Mouse (Mus musculus): ENCODE results near the gene Slc35d1. TPM values are rescaled to one million over a fixed set of nuclear protein-coding genes. Genes with fewer than 3 reads are reported as not detected.

The Slc35d1 gene
- polyA plus RNA-seq, 1 experiment from 2014 or later = 8.1 TPM

GRCm38 (mm10) chr4:103216046-103216445, 1.1 kb upstream of the Slc35d1 start:
- H3K4me3 ChIP-seq (replicated peaks) = no peak overlapping the region
- H3K27me3 ChIP-seq = no peaks in the 10 kb centered on the region
- H3K4me2 ChIP-seq = no peak overlapping the region
- ATAC-seq (ENCODE audit: low FRiP score) = no peak
- peaks cover 15% of the 10 kb centered on the region for H3K4me1 ChIP-seq
- WGBS = 85% methylated on average over 6 of the region's 6 CpGs
- H3K27ac ChIP-seq = no peak overlapping the region
- no peak overlapping the region for H3K9ac ChIP-seq
- H3K36me3 ChIP-seq (replicated peaks) = peaks cover under 1% of the 10 kb centered on the region; the same call in 1 of the 2 replicates
- H3K9me3 ChIP-seq = no peaks in the 10 kb centered on the region

- H3K9me3 ChIP-seq = no peaks in the 10 kb centered on the region
- WGBS = under 1% methylated on average over 48 of the region's 48 CpGs
- H3K4me1 ChIP-seq = peaks cover 15% of the 10 kb centered on the region
- ATAC-seq (ENCODE audit: low FRiP score) = peak; percentile 83
- H3K27ac ChIP-seq = peak overlapping the region; percentile 99
- peak overlapping the region; percentile 90 for H3K9ac ChIP-seq
- peak overlapping the region; percentile 66 for H3K4me3 ChIP-seq (replicated peaks)
- H3K36me3 ChIP-seq (replicated peaks) = peaks cover 8% of the 10 kb centered on the region
- peak overlapping the region; percentile 69 for H3K4me2 ChIP-seq
- no peaks in the 10 kb centered on the region for H3K27me3 ChIP-seq
Measured at GRCm38 (mm10) chr4:103214498-103214924, 453 bp downstream of the Slc35d1 start.

GRCm38 (mm10) chr4:103213859-103214497, 986 bp downstream of the Slc35d1 start:
- no peaks in the 10 kb centered on the region for H3K9me3 ChIP-seq
- H3K4me1 ChIP-seq = peaks cover 15% of the 10 kb centered on the region
- H3K27ac ChIP-seq = peak overlapping the region; percentile 99
- H3K9ac ChIP-seq = peak overlapping the region; percentile 90
- WGBS = 5% methylated on average over 30 of the region's 30 CpGs
- peak overlapping the region; percentile 66 for H3K4me3 ChIP-seq (replicated peaks)
- ATAC-seq (ENCODE audit: low FRiP score) = no peak
- H3K4me2 ChIP-seq = peak overlapping the region; percentile 69
- peaks cover 9% of the 10 kb centered on the region for H3K36me3 ChIP-seq (replicated peaks)
- no peaks in the 10 kb centered on the region for H3K27me3 ChIP-seq

GRCm38 (mm10) chr4:103208553-103208952, 6.4 kb downstream of the Slc35d1 start:
- Histone ChIP-seq H3K27me3 (no peaks in the 10 kb centered on the region), H3K4me2 (no peak overlapping the region), H3K27ac (no peak overlapping the region), H3K9ac (no peak overlapping the region), H3K36me3 (replicated peaks) (peaks cover 42% of the 10 kb centered on the region), H3K4me1 (peaks cover 11% of the 10 kb centered on the region), H3K9me3 (no peaks in the 10 kb centered on the region), H3K4me3 (replicated peaks) (no peak overlapping the region)
- 88% methylated on average over 1 of the region's 1 CpGs for WGBS
- ATAC-seq (ENCODE audit: low FRiP score) = no peak

- Histone ChIP-seq H3K9ac (no peak overlapping the region), H3K4me1 (no peaks in the 10 kb centered on the region), H3K9me3 (no peaks in the 10 kb centered on the region), H3K36me3 (replicated peaks) (peaks cover 52% of the 10 kb centered on the region), H3K4me3 (replicated peaks) (no peak overlapping the region), H3K4me2 (no peak overlapping the region), H3K27me3 (no peaks in the 10 kb centered on the region), H3K27ac (no peak overlapping the region)
- ATAC-seq (ENCODE audit: low FRiP score) = no peak
- 82% methylated on average over 2 of the region's 2 CpGs for WGBS
Measured at GRCm38 (mm10) chr4:103203646-103204045, 11.3 kb downstream of the Slc35d1 start.

- Histone ChIP-seq H3K9me3 (no peaks in the 10 kb centered on the region), H3K27ac (no peak overlapping the region), H3K9ac (no peak overlapping the region), H3K27me3 (no peaks in the 10 kb centered on the region), H3K36me3 (replicated peaks) (peaks cover 40% of the 10 kb centered on the region), H3K4me3 (replicated peaks) (no peak overlapping the region), H3K4me1 (no peaks in the 10 kb centered on the region), H3K4me2 (no peak overlapping the region)
- ATAC-seq (ENCODE audit: low FRiP score) = no peak
- WGBS = 93% methylated on average over 1 of the region's 1 CpGs
Measured at GRCm38 (mm10) chr4:103200046-103200445, 14.9 kb downstream of the Slc35d1 start.

GRCm38 (mm10) chr4:103199086-103199485, 15.9 kb downstream of the Slc35d1 start:
- Histone ChIP-seq H3K36me3 (replicated peaks) (peaks cover 32% of the 10 kb centered on the region), H3K4me2 (no peak overlapping the region), H3K9ac (no peak overlapping the region), H3K27me3 (no peaks in the 10 kb centered on the region), H3K9me3 (no peaks in the 10 kb centered on the region), H3K4me3 (replicated peaks) (no peak overlapping the region), H3K4me1 (no peaks in the 10 kb centered on the region), H3K27ac (no peak overlapping the region)
- 43% methylated on average over 4 of the region's 4 CpGs for WGBS
- no peak for ATAC-seq (ENCODE audit: low FRiP score)

GRCm38 (mm10) chr4:103197401-103197800, 17.6 kb downstream of the Slc35d1 start:
- no peaks in the 10 kb centered on the region; the same call in 1 of the 2 replicates for H3K9me3 ChIP-seq
- peaks cover 40% of the 10 kb centered on the region for H3K36me3 ChIP-seq (replicated peaks)
- no peak overlapping the region for H3K27ac ChIP-seq
- H3K4me3 ChIP-seq (replicated peaks) = no peak overlapping the region
- 90% methylated on average over 8 of the region's 8 CpGs for WGBS
- H3K27me3 ChIP-seq = no peaks in the 10 kb centered on the region
- ATAC-seq (ENCODE audit: low FRiP score) = no peak
- H3K9ac ChIP-seq = no peak overlapping the region
- no peak overlapping the region for H3K4me2 ChIP-seq
- H3K4me1 ChIP-seq = no peaks in the 10 kb centered on the region

- H3K27ac ChIP-seq = no peak overlapping the region
- H3K4me1 ChIP-seq = no peaks in the 10 kb centered on the region
- H3K9ac ChIP-seq = no peak overlapping the region
- 86% methylated on average over 2 of the region's 2 CpGs for WGBS
- H3K9me3 ChIP-seq = no peaks in the 10 kb centered on the region; the same call in 1 of the 2 replicates
- peaks cover 46% of the 10 kb centered on the region for H3K36me3 ChIP-seq (replicated peaks)
- ATAC-seq (ENCODE audit: low FRiP score) = no peak
- no peak overlapping the region for H3K4me3 ChIP-seq (replicated peaks)
- no peaks in the 10 kb centered on the region for H3K27me3 ChIP-seq
- no peak overlapping the region for H3K4me2 ChIP-seq
Measured at GRCm38 (mm10) chr4:103192421-103192820, 22.5 kb downstream of the Slc35d1 start.

- no peak for ATAC-seq (ENCODE audit: low FRiP score)
- peaks cover 46% of the 10 kb centered on the region for H3K36me3 ChIP-seq (replicated peaks)
Measured at GRCm38 (mm10) chr4:103188786-103189640, 26.0 kb downstream of the Slc35d1 start.

GRCm38 (mm10) chr4:103180300-103180888, 34.6 kb downstream of the Slc35d1 start:
- 33% methylated on average over 8 of the region's 8 CpGs for WGBS
- Histone ChIP-seq H3K4me3 (replicated peaks) (no peak overlapping the region), H3K9me3 (no peaks in the 10 kb centered on the region), H3K27me3 (0 out of 2 replicates have a peak, but pooled peaks cover 4% of the 10 kb centered on the region), H3K27ac (no peak overlapping the region), H3K4me1 (peaks cover 19% of the 10 kb centered on the region; the same call in 1 of the 2 replicates), H3K4me2 (no peak overlapping the region), H3K36me3 (replicated peaks) (peaks cover 16% of the 10 kb centered on the region), H3K9ac (no peak overlapping the region)
- ATAC-seq (ENCODE audit: low FRiP score) = peak; percentile 63

More at GRCm38 (mm10) chr4:103188786-103189640, 26.0 kb downstream of the Slc35d1 start:
- H3K4me2 ChIP-seq = no peak overlapping the region
- no peak overlapping the region for H3K9ac ChIP-seq
- no peak overlapping the region for H3K4me3 ChIP-seq (replicated peaks)
- no peaks in the 10 kb centered on the region for H3K27me3 ChIP-seq
- no peaks in the 10 kb centered on the region for H3K4me1 ChIP-seq
- no peaks in the 10 kb centered on the region; the same call in 1 of the 2 replicates for H3K9me3 ChIP-seq
- WGBS = 90% methylated on average over 8 of the region's 8 CpGs
- no peak overlapping the region for H3K27ac ChIP-seq

- 51% methylated on average over 3 of the region's 3 CpGs for WGBS
- 0 out of 2 replicates have a peak, but pooled peaks cover 4% of the 10 kb centered on the region for H3K27me3 ChIP-seq
- no peaks in the 10 kb centered on the region for H3K9me3 ChIP-seq
- no peak overlapping the region for H3K4me2 ChIP-seq
- H3K27ac ChIP-seq = no peak overlapping the region
- H3K9ac ChIP-seq = no peak overlapping the region
- H3K4me1 ChIP-seq = peaks cover 19% of the 10 kb centered on the region; the same call in 1 of the 2 replicates
- no peak for ATAC-seq (ENCODE audit: low FRiP score)
- peaks cover 17% of the 10 kb centered on the region for H3K36me3 ChIP-seq (replicated peaks)
- H3K4me3 ChIP-seq (replicated peaks) = no peak overlapping the region
Measured at GRCm38 (mm10) chr4:103179581-103179980, 35.4 kb downstream of the Slc35d1 start.
